Mouse (Mus musculus): ENCODE results near the gene Olfml3.

DNA sequence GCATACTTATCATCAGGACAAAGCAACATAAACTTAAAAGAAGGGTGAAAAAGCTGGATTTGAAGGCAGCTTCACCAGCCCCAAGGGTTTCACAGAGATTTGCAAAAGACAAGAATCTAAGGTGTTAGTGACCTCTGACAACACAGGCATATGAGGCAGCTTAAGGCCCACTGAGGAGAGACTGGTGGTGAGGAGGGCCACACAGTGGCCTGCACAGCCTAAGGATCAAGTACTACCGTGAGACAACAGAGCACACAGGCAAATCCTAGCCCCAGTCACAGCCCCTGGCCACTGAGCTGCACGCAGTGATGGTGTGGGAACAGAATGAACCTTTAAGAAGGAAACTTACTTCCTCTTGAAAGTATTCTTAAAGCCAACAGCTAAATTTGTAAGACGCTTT, 35.7 kb upstream of the Olfml3 start:
- TF ChIP-seq CTCF (IDR thresholded peaks at IDR 0.05; ENCODE audit: low read depth) = no peak
- TF ChIP-seq EP300 (IDR thresholded peaks at IDR 0.05; ENCODE audit: low read depth) = no peak
